Mouse (Mus musculus) testis, adult 2 months (tissue): ENCODE measurements around the gene Taf10.

Source experiments
- CTCF ChIP-seq: fragments of 200-500 bp; IDR thresholded peaks from 2 replicates; pipeline ENCODE4 v1.5.1; 2012; ENCODE audit warnings: low read depth, mild to moderate bottlenecking, inconsistent platforms, low read length, moderate library complexity; ENCODE audit not compliant: control insufficient read depth, insufficient read depth, insufficient replicate concordance
- POLR2A ChIP-seq: fragments of 200-500 bp; IDR thresholded peaks from 2 replicates; pipeline ENCODE4 v1.6.1; 2012; ENCODE audit warnings: low read depth, mild to moderate bottlenecking, inconsistent platforms, low read length, moderate library complexity; ENCODE audit not compliant: control insufficient read depth

GRCm38 (mm10) chr7:105738948-105739347, 5.2 kb downstream of the Taf10 start:
- TF ChIP-seq POLR2A = no peak
- TF ChIP-seq CTCF = no peak
